Mouse (Mus musculus) cerebellum, postnatal 4 days (tissue): ENCODE measurements around the gene Mageb2.
"Not testable (repeated sequence)": the region's sequence is repeated elsewhere in the genome, so short reads cannot be mapped to it uniquely, and the experiment has no call there.

Experiments
- DNase-seq, 2 experiments: peaks; one replicate each; pipeline ENCODE4 v3.0.0; 2022; ENCODE audit warnings: low spot score in 2 of 2, mixed read lengths in 1 of 2

The Mageb2 gene

GRCm38 (mm10) chrX:91331390-91331789 lies at the start of gene Mageb2:
Gene Mageb2 (plus strand): TSS chrX:91331690.
- not testable (repeated sequence) for DNase-seq

GRCm38 (mm10) chrX:91313256-91313655 lies 18.2 kb upstream of the Mageb2 start:
- not testable (repeated sequence) for DNase-seq
